Mouse (Mus musculus): ENCODE measurements around the gene S100a7a. TPM values are rescaled to one million over a fixed set of nuclear protein-coding genes. Genes with fewer than 3 reads are reported as not detected.

The S100a7a gene
- total RNA-seq, 2 experiments from 2014 or later: 0.27 TPM; not detected in 1

DNA sequence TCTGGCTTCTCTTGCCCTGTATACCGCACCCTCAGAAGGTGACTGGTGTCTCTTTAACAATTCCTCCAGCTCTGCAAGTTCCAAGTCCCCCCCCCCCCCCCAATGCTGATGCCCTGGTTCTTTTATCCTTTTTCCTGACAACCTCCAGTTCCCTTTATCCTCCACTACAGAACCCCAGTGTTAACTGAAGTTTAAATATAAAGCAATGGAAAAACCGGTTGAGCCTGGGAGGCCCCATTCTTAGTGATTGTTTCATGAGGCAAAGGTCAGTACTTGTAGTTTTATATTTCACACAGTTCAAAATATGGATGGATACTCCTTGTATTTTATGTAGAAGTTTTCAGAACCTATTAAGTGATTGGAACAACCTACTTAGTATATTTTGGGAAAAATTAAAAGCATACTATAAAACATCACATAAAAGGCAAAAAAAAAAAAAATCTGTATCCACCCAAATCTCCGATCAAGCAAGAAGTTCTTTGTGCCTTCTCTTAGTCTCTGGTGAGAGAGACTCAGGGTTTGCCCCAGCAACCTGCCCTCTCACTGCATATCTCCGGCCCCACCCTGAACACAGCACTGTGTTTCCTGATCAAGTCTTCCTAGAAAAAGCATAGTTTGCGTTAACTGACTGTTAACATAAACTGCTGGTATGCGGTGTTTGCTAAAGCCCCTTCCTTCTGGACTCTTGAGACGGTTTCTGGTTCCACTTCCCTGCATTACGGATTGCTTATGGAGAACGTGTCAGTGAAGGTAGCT lies 27.4 kb upstream of the S100a7a start:
- intact Hi-C loops (cut with DNase I): no loop called here
- no peak for DNase-seq

DNA sequence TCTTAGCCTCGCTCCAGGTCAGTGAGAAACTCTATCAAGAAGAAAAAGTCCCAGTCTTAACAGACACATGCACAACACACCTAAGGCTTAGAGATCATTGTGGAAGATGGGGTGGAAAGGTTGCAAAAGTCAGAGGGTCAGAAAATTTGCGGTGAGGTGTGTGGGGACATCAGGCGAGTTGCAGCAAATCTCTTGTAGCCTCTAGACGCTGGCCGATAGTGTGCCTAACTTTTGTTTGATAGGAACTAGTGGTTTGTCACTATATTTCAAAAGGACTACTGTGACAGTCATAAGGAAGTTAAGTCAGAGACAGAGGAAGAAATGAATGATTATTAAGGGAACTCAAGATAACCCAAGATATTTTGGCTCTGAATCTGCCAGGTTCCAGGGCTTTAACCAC lies 26.5 kb upstream of the S100a7a start:
- intact Hi-C loops (cut with DNase I): no loop called here
- no peak for DNase-seq

DNA sequence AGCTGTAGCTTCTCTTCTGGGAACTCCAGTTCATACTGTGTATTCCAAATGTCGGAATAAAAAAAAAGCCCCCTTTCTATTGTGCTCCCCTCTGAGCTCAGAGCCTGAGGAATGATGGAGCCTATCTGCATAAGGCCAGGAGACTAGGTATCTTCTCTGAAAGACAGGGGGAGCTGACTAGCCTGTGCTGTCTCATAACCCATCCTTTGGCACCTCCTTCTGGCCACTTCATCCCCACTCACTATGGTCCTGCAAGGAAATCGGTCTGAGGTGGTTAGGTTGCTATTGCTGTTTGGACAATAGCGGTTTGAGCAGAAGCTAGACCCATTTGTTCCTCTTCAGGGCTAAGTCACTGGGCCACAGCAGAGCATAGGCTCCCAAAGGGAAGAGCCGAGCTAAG lies 26.0 kb upstream of the S100a7a start:
- no peak for DNase-seq
- intact Hi-C loops (cut with DNase I): no loop called here

DNA sequence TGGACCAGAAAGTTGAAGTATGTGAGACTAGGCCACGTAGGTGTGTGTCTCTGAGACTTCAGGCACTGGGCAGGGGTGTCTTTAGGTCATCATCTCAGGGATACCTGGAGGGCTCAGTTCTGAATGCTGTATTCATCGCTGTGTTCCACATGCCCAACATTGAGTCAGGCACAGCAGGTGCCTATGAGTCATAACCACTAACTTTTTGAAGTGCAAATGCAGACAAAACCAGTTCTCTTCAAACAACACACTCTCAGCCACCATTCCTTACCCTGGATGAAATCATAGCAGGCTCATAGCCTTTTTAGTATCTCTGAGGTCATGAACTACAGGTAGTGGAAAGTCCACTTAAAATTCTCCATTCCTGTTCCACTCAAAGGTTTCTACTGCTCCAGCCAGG lies 24.5 kb upstream of the S100a7a start:
- DNase-seq: no peak
- intact Hi-C loops (cut with DNase I): no loop called here

DNA sequence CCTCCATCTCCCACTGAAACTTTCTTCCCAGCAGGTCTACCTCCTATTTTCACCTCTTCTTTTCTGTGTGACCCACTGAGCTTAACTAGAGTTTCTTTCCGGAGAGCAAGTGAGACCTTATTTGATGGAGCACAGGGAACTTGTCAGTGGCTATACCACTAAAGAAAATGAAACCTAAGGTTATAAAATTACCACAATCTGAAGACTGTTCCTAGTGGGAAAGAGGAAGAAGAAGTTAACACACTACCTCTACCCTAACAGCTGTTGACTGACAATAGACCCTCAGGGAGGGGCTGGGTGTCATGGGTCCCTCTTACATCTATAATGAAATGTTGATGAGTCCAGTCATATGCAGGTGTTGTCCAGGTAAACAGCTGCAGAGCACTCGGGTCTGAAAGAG lies 21.8 kb upstream of the S100a7a start:
- no peak for DNase-seq
- intact Hi-C loops (cut with DNase I): no loop called here

DNA sequence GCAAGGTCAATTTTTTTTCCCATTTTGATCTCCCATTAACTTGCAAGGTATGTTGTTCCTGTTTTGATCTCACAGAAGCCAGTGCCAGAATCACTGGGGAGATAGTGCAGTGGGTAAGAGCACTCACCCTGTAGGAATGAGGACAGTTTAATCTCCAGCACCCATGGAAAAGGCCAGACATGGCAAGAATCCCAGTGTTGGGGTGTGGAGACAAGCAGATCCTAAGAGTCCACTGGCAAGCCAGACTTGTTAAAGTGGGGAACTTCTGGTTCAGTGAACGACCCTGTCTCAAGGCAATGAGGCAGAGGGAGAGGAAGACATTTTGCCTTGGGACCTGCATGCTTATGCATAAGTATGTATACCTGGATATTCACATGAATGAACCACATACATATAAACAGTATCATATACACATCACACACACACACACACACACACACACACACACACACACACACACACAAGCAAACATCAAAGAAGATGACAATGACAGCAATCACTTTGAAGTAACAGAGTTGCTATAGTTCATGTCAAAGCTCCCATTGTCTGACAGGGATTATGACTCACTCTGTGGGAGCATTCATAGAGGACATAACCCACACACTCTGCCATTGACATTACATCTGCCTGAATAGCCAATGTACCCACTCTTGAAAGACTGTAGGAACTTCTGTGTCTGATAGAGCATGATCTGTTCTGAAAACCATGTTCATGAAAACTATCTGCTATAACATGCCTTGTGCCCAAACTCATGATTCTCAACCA lies 15.1 kb upstream of the S100a7a start:
- intact Hi-C loops (cut with DNase I): no loop called here
- DNase-seq: no peak

DNA sequence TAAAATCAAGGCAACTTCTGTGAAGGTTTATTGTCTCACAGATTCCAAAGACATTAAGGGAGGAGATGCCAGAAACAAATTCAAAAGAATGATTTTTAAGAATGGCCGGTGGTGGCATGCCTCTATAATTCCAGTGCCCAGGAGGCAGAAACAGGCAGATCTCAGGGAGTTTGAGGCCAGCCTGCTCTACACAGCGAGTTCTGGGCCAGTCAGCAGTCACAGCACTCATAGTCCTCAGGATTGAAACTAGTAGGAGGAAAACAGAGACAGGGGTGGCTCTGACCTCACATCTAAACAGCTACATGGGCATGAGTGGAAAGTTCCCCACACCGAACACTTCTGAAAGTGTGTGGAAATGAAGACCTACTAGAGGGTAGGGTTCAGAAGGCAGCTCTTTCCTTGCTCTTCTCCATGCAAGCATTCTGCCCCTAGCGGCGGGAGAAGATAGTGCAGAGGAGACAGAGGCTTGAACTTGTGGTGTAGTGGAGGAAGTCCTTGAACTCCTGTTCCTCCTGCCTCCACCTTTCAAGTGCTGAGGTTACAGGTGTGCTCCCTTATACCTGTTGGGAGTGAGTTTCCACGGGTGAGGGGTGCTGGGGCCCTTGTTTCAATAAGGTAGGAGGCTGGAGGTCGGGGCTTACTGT lies 14.2 kb upstream of the S100a7a start:
- intact Hi-C loops (cut with DNase I): no loop called here
- peak; percentile 17 to 40 for DNase-seq

DNA sequence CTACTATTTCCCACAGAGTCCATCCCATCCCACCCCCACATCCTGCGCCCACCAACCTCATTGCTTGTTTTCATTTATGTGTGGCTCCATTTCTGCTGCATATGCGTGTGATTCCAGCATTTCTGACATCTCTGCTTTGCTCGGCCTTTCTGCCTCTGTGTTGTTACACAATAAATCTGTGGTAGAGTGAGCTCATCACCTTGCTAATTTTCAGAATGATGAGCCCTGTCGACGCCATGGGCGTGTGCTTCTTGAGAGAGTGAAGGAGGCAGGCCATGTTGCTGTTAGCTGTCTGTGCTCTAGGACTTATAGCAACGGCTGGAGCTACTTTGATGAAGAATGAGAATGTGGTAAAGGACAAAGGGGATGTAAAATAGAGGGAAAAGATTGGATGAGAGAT lies 12.8 kb upstream of the S100a7a start:
- no peak for DNase-seq
- intact Hi-C loops (cut with DNase I): no loop called here

DNA sequence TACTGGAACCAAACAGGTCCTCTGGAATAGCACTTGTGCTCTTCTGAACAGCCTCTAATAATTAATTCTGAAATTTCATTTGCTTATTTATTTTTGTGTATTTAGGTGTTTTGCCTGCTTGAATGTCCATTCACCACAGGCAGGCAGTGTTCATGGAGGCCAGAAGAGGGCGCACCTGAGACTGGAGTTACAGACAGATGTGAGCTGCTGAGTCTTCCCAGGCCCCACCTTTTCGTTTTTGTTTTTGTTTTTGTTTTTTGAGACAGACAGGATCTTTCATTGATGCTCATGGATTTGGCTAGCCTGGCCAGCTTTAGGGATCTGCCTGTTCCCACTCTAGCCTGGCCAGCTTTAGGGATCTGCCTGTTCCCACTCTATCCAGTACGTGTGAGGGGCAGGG lies 9.6 kb upstream of the S100a7a start:
- peak; percentile 41 to 63 for DNase-seq
- intact Hi-C loops (cut with DNase I): loop anchor here (2.0 kb wide), 1 partner anchor 65 kb away; no protein-coding TSS in a partner anchor

DNA sequence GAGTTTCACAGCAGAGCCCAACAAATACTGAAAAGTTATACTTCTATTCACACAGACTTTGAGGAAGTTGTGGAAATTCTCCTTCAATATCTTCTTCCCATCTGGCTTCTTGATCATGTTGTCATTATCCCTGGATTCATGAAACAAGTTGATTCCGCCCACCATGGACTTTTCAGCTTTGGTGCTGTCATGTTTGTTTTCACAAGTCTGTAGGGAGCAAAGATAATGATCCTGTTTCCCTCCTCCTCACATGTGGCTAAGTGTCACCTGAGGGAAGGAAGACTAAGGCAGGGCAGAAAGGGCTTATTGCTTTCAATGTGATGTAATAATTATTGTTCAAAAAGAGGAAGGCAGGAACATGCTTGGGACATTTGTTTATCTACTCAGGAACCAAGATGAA lies 6.5 kb upstream of the S100a7a start:
- intact Hi-C loops (cut with DNase I): no loop called here
- DNase-seq: no peak

DNA sequence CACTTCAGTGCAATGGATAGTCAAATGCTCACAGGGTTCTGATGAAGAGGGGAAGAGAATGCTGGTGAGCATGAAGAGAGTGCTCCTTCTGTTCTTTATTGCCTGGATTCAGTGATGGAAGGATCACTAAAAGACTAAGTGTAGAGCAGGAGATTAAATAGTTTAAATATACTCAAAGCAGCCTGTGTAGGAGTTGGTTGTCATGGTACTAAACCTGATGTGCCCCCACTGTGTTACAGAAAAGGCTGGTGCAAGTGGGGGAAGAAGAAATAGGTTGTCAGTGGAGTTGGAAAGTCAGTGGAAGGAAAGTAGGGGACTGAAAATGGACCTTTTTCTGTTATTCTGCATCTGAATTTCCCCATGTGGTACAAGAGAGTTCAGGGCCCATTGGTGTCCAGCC lies 4.8 kb upstream of the S100a7a start:
- intact Hi-C loops (cut with DNase I): no loop called here
- no peak for DNase-seq

DNA sequence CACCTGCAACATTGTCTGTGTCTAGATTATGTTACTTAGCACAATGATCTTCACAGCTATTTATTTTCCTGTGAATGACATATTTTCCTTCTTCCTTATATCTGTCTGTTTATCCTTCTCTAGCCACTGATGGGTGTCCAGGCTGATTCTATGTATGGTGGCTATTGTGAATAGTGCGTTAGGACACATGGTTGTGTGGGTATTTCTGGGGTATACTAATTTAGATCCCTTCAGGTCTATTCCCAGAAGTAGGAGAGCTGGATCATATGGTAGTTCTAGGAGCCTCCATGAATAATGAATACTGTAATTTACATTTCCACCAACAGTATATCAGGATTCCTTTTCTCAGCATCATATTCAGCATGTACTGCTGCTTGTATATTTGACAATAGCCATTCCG lies 4.0 kb upstream of the S100a7a start:
- intact Hi-C loops (cut with DNase I): loop anchor here (5.0 kb wide), 1 partner anchor 238 kb away; no protein-coding TSS in a partner anchor
- no peak for DNase-seq

DNA sequence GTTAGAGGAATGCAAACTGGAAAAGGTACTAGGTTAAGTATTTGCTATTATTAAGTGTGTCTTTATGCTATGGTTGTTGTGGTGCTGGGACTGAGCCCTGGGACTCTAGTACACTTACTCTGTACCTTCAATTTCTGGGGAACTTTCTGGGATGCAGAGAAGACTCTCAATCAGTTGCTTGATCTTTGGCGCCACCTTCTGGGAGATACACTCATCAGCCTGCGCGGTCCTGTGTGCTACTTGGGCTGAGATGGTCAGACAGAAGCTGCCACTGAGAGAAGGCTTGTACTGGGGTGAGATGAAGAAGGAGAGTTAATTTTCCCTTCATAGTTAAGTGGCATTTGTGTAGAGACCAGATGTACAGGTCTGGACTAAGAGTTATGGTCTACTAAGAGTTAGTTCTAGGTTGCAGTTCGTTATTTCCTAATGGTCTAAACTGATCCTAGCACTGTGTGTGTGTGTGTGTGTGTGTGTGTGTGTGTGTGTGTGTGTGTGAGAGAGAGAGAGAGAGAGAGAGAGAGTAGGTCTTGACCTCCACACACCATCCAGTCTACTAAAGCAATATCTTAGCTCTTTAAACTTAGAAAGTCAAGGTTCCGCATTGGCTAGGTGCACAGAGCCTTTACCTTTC lies 824 bp upstream of the S100a7a start:
- DNase-seq: peak; percentile 66 to 74
- intact Hi-C loops (cut with DNase I): loop anchor here (1.0 to 5.0 kb wide), 4 partner anchors 68 to 241 kb away; partner anchors contain the start of genes S100a14 and Snapin

DNA sequence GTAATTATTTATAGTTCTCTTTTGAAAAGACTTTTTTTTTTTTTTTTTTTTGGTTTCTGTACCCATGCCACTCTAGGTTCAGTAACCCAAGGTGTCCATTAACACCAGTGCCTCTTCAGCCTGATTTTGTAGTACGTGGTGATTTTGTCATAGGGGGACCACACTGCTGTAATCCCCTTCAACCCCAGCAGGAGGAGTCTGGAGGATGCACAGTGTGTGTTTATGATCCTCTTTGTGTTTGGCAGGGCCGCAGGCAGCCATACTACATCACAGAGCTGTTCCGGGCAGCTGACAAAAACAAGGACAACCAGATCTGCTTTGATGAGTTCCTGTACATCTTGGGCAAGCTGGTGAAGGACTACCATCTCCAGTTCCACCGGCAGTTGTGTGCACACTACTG lies 3.6 kb downstream of the S100a7a start:
- no peak for DNase-seq
- intact Hi-C loops (cut with DNase I): no loop called here

DNA sequence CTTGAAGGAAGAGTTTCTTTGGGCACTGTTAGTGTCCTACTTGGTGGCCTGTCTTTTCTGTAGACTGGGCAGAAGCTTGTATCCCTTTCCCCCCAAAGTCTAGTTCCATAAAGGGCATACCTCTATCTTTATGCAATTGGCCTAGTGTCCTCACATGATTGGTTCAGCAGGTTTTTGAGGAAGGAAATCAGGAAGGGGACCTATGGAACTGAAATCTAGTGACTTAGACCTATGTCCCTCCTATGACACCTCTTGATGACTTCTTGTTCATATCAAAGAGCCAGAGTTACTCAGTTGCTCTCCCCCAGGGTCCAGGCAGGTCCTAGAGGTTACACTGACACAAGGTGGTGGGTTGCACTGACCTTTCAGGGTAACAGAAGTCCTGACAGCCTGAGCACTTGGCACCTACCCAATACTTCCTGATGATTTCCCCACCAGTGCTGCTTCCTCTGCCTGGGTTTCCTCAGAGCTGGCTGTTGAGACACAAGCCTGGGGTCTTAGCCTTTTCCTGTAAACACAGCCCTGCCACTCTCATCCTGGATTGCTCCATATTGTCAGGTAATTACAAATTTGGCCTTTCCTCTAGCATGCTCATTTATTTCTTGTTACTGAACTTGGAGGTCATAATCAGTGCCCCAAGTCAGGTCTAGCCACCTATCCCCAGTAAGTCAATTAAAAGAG lies 5.7 kb downstream of the S100a7a start:
- intact Hi-C loops (cut with DNase I): no loop called here

DNA sequence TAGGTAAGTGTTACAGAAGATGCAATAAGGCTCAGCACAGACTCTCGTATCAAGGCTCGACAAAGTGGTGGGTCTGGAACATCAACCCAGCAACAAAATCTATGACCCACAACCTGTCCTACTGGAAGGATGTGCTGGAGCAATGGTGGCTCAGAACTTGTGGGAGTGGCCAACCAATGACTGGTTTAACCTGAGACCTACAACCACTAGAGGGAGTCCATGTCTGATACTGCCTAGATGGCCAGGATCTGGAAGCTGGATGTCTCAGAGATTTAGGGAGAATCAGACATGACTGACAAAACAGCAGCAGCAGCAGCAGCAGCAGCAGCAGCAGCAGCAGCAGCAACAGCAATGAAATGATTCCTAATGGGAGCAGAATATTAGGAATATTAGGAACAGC lies 10.4 kb downstream of the S100a7a start:
- no peak for DNase-seq
- intact Hi-C loops (cut with DNase I): loop anchor here (1.0 kb wide), 1 partner anchor 44 kb away; no protein-coding TSS in a partner anchor

More for the DNA sequence above, 5.7 kb downstream of the S100a7a start:
- no peak for DNase-seq

DNA sequence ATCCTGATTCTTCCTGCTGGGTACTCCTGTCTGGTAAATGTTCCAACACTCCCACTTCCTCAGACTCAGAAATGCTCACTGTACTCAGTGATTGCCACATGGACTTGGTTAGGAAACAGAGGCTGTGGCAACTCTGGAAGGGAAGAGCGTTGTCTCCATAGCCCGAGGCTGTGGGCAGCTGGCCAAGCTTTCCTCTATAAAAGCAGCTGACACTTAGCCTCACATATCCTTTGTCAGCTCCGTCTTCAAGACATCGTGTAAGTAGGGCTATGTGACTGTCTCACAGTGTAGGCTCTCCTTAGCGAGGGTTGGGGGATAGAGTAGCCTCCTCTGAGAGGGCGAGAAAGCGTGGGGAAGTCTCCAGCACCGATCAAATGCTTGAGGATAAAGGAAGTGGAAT lies 15.0 kb downstream of the S100a7a start, which contains the start of gene S100a8:
S100a8 (plus strand) TSS at position 133 of the 400 bp plus-strand sequence.
- peak in 1 of 2 experiments; percentile 11 for DNase-seq
- intact Hi-C loops (cut with DNase I): no loop called here

DNA sequence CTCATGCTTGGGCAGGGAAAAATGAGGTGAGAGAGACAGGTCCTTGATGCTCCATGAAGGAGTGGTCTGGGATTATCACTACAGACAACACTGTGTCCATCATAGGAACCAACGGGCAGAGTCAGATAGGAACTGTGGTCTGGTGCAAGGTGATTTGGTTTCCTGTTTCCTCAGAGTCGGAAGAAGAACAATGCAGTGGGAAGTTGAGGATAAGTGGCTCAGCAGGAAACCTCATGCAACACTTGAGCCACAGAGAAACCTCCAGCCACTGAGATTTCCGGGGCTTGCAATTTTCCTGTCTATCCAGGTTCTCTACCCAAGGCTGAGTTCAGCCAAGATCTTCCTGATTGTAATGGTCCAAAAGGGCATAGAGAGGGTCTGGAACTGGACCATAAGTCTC lies 24.8 kb downstream of the S100a7a start:
- DNase-seq: no peak

DNA sequence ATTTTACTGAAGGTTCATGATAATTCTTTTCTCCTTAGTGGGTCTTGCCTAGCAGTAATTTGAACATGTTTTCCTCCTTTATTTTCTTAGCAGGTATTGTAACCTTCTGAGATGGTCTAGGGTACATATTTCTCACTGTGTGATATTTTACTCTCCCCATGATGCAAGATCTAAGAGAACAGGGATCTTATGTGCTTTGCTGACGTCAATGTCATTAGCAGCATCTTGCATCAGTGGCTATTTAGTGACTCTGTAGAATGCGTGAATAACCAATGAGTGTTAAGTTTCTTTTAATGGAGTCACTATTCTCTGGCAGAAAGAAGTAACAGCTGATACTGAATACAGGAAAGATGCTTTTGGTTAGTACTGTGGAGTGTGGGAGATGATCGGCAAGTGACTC lies 30.1 kb downstream of the S100a7a start:
- intact Hi-C loops (cut with DNase I): no loop called here
- no peak for DNase-seq

More for the DNA sequence above, 24.8 kb downstream of the S100a7a start:
- intact Hi-C loops (cut with DNase I): no loop called here

DNA sequence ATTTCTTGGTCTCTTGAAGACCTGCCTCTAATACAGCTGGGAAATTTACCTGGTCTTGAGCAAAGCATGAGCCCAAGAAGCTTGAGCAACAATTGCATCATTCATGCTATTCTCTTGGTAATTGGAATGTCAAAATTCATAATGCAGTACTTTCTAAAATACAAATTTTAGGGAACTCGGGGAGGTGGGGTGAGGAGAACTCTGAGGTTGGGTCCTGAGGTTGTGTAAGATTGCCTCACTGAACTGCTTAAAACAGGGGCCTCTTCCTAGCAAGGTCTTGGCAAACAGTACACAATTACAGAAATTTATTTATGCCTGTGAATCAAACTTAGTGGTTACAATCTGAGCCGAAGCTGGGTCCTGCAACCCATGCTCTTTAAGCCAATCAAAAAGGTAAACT lies 33.0 kb downstream of the S100a7a start:
- DNase-seq: no peak
- intact Hi-C loops (cut with DNase I): no loop called here

Data from heart, postnatal 36 days (tissue).